Mouse (Mus musculus) megakaryocyte, embryonic 14.5 days (primary cell): ENCODE results near the gene Adat3.

ENCODE experiments used
- FLI1 ChIP-seq: IDR thresholded peaks from 2 replicates; pipeline ENCODE4 v1.6.1; 2012; ENCODE audit warnings: low read length, inconsistent platforms, mixed read lengths
- GATA1 ChIP-seq: IDR thresholded peaks from 3 replicates; pipeline ENCODE4 v1.6.1; 2012; ENCODE audit warnings: mixed read lengths, low read length, inconsistent platforms, borderline replicate concordance

- TF ChIP-seq GATA1 (no peak), FLI1 (no peak)
These were observed 684 bp downstream of the Adat3 start for GRCm38 (mm10) chr10:80603364-80603763.
